Mouse (Mus musculus) limb, embryonic 15.5 days (tissue): ENCODE results near the gene Disp2. TPM values are rescaled to one million over a fixed set of nuclear protein-coding genes. Genes with fewer than 3 reads are reported as not detected.
A peak's percentile ranks its signal among the peaks of the same experiment; 100 is the strongest.

Source experiments
- ATAC-seq: fragments of 200-750 bp; cut with Nextera tagmentation; 2 replicates; pipeline ENCODE4 v1.8.0; 2017; ENCODE audit warnings: low read depth, moderate TSS enrichment; ENCODE audit not compliant: insufficient number of reproducible peaks, low FRiP score, low TSS enrichment
- H3K27ac ChIP-seq: fragments of 300-500 bp; sonication (generic); 2 replicates; pipeline ENCODE4 v1.5.1; 2015; ENCODE audit warnings: moderate library complexity, mild to moderate bottlenecking, inconsistent platforms
- H3K27me3 ChIP-seq: fragments of 300-500 bp; sonication (generic); 2 replicates; pipeline ENCODE4 v1.6.1; 2015; ENCODE audit warnings: inconsistent platforms
- H3K36me3 ChIP-seq: fragments of 300-500 bp; sonication (generic); 2 replicates; pipeline ENCODE4 v1.6.1; 2015; ENCODE audit warnings: inconsistent platforms
- H3K4me1 ChIP-seq: fragments of 300-500 bp; sonication (generic); 2 replicates; pipeline ENCODE4 v1.6.1; 2015; ENCODE audit warnings: inconsistent platforms
- H3K4me2 ChIP-seq: fragments of 300-500 bp; sonication (generic); 2 replicates; pipeline ENCODE4 v1.6.1; 2015; ENCODE audit warnings: mild to moderate bottlenecking, inconsistent platforms
- H3K4me3 ChIP-seq: fragments of 300-500 bp; sonication (generic); 2 replicates; pipeline ENCODE4 v1.5.1; 2015; ENCODE audit warnings: mild to moderate bottlenecking, inconsistent platforms
- H3K9ac ChIP-seq: fragments of 300-500 bp; sonication (generic); 2 replicates; pipeline ENCODE4 v1.6.1; 2015; ENCODE audit warnings: inconsistent platforms
- H3K9me3 ChIP-seq: fragments of 300-500 bp; sonication (generic); 2 replicates; pipeline ENCODE4 v1.6.1; 2016; ENCODE audit warnings: inconsistent platforms
- WGBS: fragments of 180-500 bp; shearing (Covaris S2); methylation state at CpG from one replicate; pipeline ENCODE4 v1.1.7; 2015; 5-methylcytosine and 5-hydroxymethylcytosine counted together
- polyA plus RNA-seq: library from polyadenylated mRNA; unstranded; fragments of >200 nt; fragmentation: Nextera tagmentation; extraction: Ambion mirVana; gene quantifications from 2 replicates; pipeline ENCODE4 v1.2.1, GENCODE M21; 2015

The Disp2 gene
- 0.09 and 0.28 TPM in 2 replicates for polyA plus RNA-seq

GRCm38 (mm10) chr2:118779504-118780480 is at the start of gene Disp2:
TSS of gene Disp2 (plus strand) at chr2:118779719.
- 0 out of 2 replicates have a peak, but pooled peaks cover 7% of the 10 kb centered on the region for H3K27me3 ChIP-seq
- H3K36me3 ChIP-seq, result no peaks in the 10 kb centered on the region
- no peaks in the 10 kb centered on the region for H3K9me3 ChIP-seq
- 13% methylated on average over 39 of the region's 39 CpGs for WGBS
- H3K4me1 ChIP-seq, result peaks cover 23% of the 10 kb centered on the region
- peak within 1 kb of the TSS; percentile 63 for H3K4me2 ChIP-seq
- H3K4me3 ChIP-seq, result peak within 1 kb of the TSS; percentile 36
- no peak within 1 kb of the TSS for H3K27ac ChIP-seq
- ATAC-seq, result peak; percentile 64
- H3K9ac ChIP-seq, result no peak within 1 kb of the TSS

- ATAC-seq, result no peak
- WGBS, result 19% methylated on average over 8 of the region's 8 CpGs
- Histone ChIP-seq H3K9ac (no peak overlapping the region), H3K27me3 (peaks cover 20% of the 10 kb centered on the region), H3K36me3 (no peaks in the 10 kb centered on the region), H3K9me3 (no peaks in the 10 kb centered on the region), H3K4me2 (no peak overlapping the region), H3K4me1 (peaks cover 36% of the 10 kb centered on the region), H3K4me3 (no peak overlapping the region), H3K27ac (no peak overlapping the region)
These were observed 49.5 kb upstream of the Disp2 start for GRCm38 (mm10) chr2:118729816-118730621.

- peaks cover 36% of the 10 kb centered on the region for H3K4me1 ChIP-seq
- H3K9ac ChIP-seq, result no peak overlapping the region
- H3K9me3 ChIP-seq, result no peaks in the 10 kb centered on the region
- H3K27ac ChIP-seq, result no peak overlapping the region
- no peak overlapping the region for H3K4me2 ChIP-seq
- ATAC-seq, result no peak
- no peak overlapping the region for H3K4me3 ChIP-seq
- H3K36me3 ChIP-seq, result no peaks in the 10 kb centered on the region
- WGBS, result 2% methylated on average over 3 of the region's 3 CpGs
- peaks cover 21% of the 10 kb centered on the region for H3K27me3 ChIP-seq
These were observed 49.0 kb upstream of the Disp2 start for GRCm38 (mm10) chr2:118730622-118730915.

GRCm38 (mm10) chr2:118731981-118732380 is 47.5 kb upstream of the Disp2 start:
- H3K27ac ChIP-seq, result no peak overlapping the region
- H3K4me3 ChIP-seq, result no peak overlapping the region
- H3K4me1 ChIP-seq, result peaks cover 36% of the 10 kb centered on the region
- H3K9me3 ChIP-seq, result no peaks in the 10 kb centered on the region
- H3K9ac ChIP-seq, result no peak overlapping the region
- peaks cover 27% of the 10 kb centered on the region for H3K27me3 ChIP-seq
- no peak for ATAC-seq
- WGBS, result 71% methylated on average over 5 of the region's 5 CpGs
- H3K36me3 ChIP-seq, result no peaks in the 10 kb centered on the region
- no peak overlapping the region for H3K4me2 ChIP-seq

GRCm38 (mm10) chr2:118733341-118733740 is 46.2 kb upstream of the Disp2 start:
- no peak for ATAC-seq
- H3K4me3 ChIP-seq, result no peak overlapping the region
- peaks cover 30% of the 10 kb centered on the region for H3K4me1 ChIP-seq
- no peak overlapping the region for H3K27ac ChIP-seq
- no peak overlapping the region for H3K9ac ChIP-seq
- no peaks in the 10 kb centered on the region for H3K36me3 ChIP-seq
- peaks cover 20% of the 10 kb centered on the region for H3K27me3 ChIP-seq
- WGBS, result 31% methylated on average over 5 of the region's 5 CpGs
- no peak overlapping the region for H3K4me2 ChIP-seq
- no peaks in the 10 kb centered on the region for H3K9me3 ChIP-seq

- no peaks in the 10 kb centered on the region for H3K36me3 ChIP-seq
- H3K27me3 ChIP-seq, result peaks cover 23% of the 10 kb centered on the region
- no peak overlapping the region for H3K4me2 ChIP-seq
- no peak overlapping the region for H3K4me3 ChIP-seq
- no peak overlapping the region for H3K27ac ChIP-seq
- WGBS, result 65% methylated on average over 3 of the region's 3 CpGs
- H3K9me3 ChIP-seq, result no peaks in the 10 kb centered on the region
- ATAC-seq, result no peak
- peaks cover 8% of the 10 kb centered on the region for H3K4me1 ChIP-seq
- H3K9ac ChIP-seq, result no peak overlapping the region
These were observed 39.2 kb upstream of the Disp2 start for GRCm38 (mm10) chr2:118740341-118740740.

- WGBS, result 45% methylated on average over 9 of the region's 9 CpGs
- no peak overlapping the region for H3K27ac ChIP-seq
- no peak for ATAC-seq
- no peaks in the 10 kb centered on the region for H3K36me3 ChIP-seq
- no peak overlapping the region for H3K4me2 ChIP-seq
- H3K27me3 ChIP-seq, result peaks cover 16% of the 10 kb centered on the region
- H3K4me1 ChIP-seq, result peaks cover 11% of the 10 kb centered on the region
- H3K4me3 ChIP-seq, result no peak overlapping the region
- no peak overlapping the region for H3K9ac ChIP-seq
- no peaks in the 10 kb centered on the region for H3K9me3 ChIP-seq
These were observed 38.3 kb upstream of the Disp2 start for GRCm38 (mm10) chr2:118741183-118741582.

- no peak for ATAC-seq
- 27% methylated on average over 8 of the region's 8 CpGs for WGBS
- Histone ChIP-seq H3K4me1 (peaks cover 30% of the 10 kb centered on the region), H3K4me2 (no peak overlapping the region), H3K27me3 (peaks cover 16% of the 10 kb centered on the region), H3K27ac (no peak overlapping the region), H3K36me3 (no peaks in the 10 kb centered on the region), H3K9me3 (no peaks in the 10 kb centered on the region), H3K4me3 (no peak overlapping the region), H3K9ac (no peak overlapping the region)
These were observed 36.1 kb upstream of the Disp2 start for GRCm38 (mm10) chr2:118743261-118743943.

GRCm38 (mm10) chr2:118744621-118745020 is 34.9 kb upstream of the Disp2 start:
- peak overlapping the region; percentile 91 for H3K4me3 ChIP-seq
- H3K4me2 ChIP-seq, result peak overlapping the region; percentile 97; the same call in 1 of the 2 replicates
- H3K9ac ChIP-seq, result no peak overlapping the region
- peaks cover 39% of the 10 kb centered on the region for H3K4me1 ChIP-seq
- no peaks in the 10 kb centered on the region for H3K9me3 ChIP-seq
- WGBS, result 9% methylated on average over 7 of the region's 7 CpGs
- H3K27me3 ChIP-seq, result peaks cover 16% of the 10 kb centered on the region
- no peak for ATAC-seq
- H3K27ac ChIP-seq, result no peak overlapping the region
- no peaks in the 10 kb centered on the region for H3K36me3 ChIP-seq

- peaks cover 46% of the 10 kb centered on the region for H3K4me1 ChIP-seq
- peak within 1 kb of the TSS; percentile 43; the same call in 1 of the 2 replicates for H3K27ac ChIP-seq
These were observed 34.2 kb upstream of the Disp2 start, which contains the start of gene Inafm2 for GRCm38 (mm10) chr2:118745232-118745884. TSS of gene Inafm2 (plus strand) at chr2:118745758.

More at GRCm38 (mm10) chr2:118745232-118745884, 34.2 kb upstream of the Disp2 start, which contains the start of gene Inafm2:
- ATAC-seq, result peak; percentile 87
- Histone ChIP-seq H3K9ac (peak within 1 kb of the TSS; percentile 79), H3K27me3 (peaks cover 16% of the 10 kb centered on the region), H3K9me3 (no peaks in the 10 kb centered on the region), H3K4me2 (peak within 1 kb of the TSS; percentile 97), H3K4me3 (peak within 1 kb of the TSS; percentile 91), H3K36me3 (no peaks in the 10 kb centered on the region)
- WGBS, result under 1% methylated on average over 52 of the region's 57 CpGs
